12 mouse cellular contexts compared by ENCODE assay signal in genomic region chr15:79202575-79202974, GRCm38 (mm10). TPM values are rescaled to one million over a fixed set of nuclear protein-coding genes. Genes with fewer than 3 reads are reported as not detected.
DNase-seq lines count a peak whose midpoint lies in the region; ATAC-seq and TF ChIP-seq lines count a peak whose summit lies in the region.
"Had no signal": no experiment of that assay in that cellular context is flagged by ENCODE, and none has a peak within 500 bp of the region (broad histone marks: within the 10 kb centered on the region; RNA-seq: fewer than 3 reads in every experiment).

No protein-coding gene starts in this region.

- peaks cover 15% of the 10 kb centered on the region; the same call in 1 of the 2 replicates for H3K4me1 ChIP-seq in embryonic facial prominence, embryonic 14.5 days (ENCODE audit: control insufficient read depth, insufficient read depth, low read length)
- 0 out of 2 replicates have a peak, but pooled peaks cover 3% of the 10 kb centered on the region for H3K4me1 ChIP-seq in hindbrain, embryonic 16.5 days (ENCODE audit: control insufficient read depth, insufficient read depth, low read depth, low read length)

- peak; percentile 51; the same call in 1 of the 2 replicates for ATAC-seq in embryonic facial prominence, embryonic 14.5 days (ENCODE audit: low read depth)
- ATAC-seq in hindbrain, embryonic 16.5 days: peak; percentile 59

- no peak overlapping the region for H3K4me2 ChIP-seq in embryonic facial prominence, embryonic 14.5 days (ENCODE audit: low read depth, low read length)
- H3K4me2 ChIP-seq in hindbrain, embryonic 16.5 days (ENCODE audit: low read length): no peak overlapping the region
- H3K4me2 ChIP-seq in myocyte (ENCODE audit: low read depth): no peak overlapping the region

- H3K36me3 ChIP-seq in embryonic facial prominence, embryonic 14.5 days (ENCODE audit: control insufficient read depth, insufficient read depth, low read length): no peaks in the 10 kb centered on the region
- H3K36me3 ChIP-seq in hindbrain, embryonic 16.5 days (ENCODE audit: control insufficient read depth, insufficient read depth, low read length): no peaks in the 10 kb centered on the region
- H3K36me3 ChIP-seq in myocyte (ENCODE audit: control insufficient read depth, insufficient read depth): no peaks in the 10 kb centered on the region

- no peaks in the 10 kb centered on the region for H3K27me3 ChIP-seq in embryonic facial prominence, embryonic 14.5 days (replicated peaks; ENCODE audit: control insufficient read depth, insufficient read depth, low read length)
- H3K27me3 ChIP-seq in hindbrain, embryonic 16.5 days (replicated peaks; ENCODE audit: control insufficient read depth, insufficient read depth, low read length): no peaks in the 10 kb centered on the region
- H3K27me3 ChIP-seq in myocyte (ENCODE audit: control insufficient read depth, insufficient read depth, insufficient read length): peaks cover 52% of the 10 kb centered on the region

- peak overlapping the region; percentile 20; the same call in 1 of the 2 replicates for H3K9ac ChIP-seq in embryonic facial prominence, embryonic 14.5 days (ENCODE audit: low read depth, low read length)
- no peak overlapping the region; the same call in 1 of the 2 replicates for H3K9ac ChIP-seq in hindbrain, embryonic 16.5 days (ENCODE audit: low read depth, low read length)

- H3ac ChIP-seq in myocyte (ENCODE audit: control insufficient read depth, insufficient read length): no peak overlapping the region

- 35% methylated on average over 10 of the region's 10 CpGs for WGBS in embryonic facial prominence, embryonic 14.5 days
- 34% methylated on average over 10 of the region's 10 CpGs for WGBS in hindbrain, embryonic 16.5 days

- DNase-seq in layer of hippocampus, adult 9-11 months: peak; percentile 31
- DNase-seq in layer of hippocampus, adult 18-20 months (ENCODE audit: low spot score in 2 of 2): no peak
- DNase-seq in embryonic facial prominence, embryonic 14.5 days (ENCODE audit: low spot score): peak; percentile 59
- no peak for DNase-seq in cerebellum, postnatal 4 days (ENCODE audit: low spot score in 2 of 2)
- DNase-seq in embryo, embryonic 10.5 days (ENCODE audit: low spot score): no peak
- no peak for DNase-seq in thymus, adult 18-20 months
- DNase-seq: kidney, adult 18-20 months; lung, postnatal 4 days had no signal

- no peaks in the 10 kb centered on the region for H3K79me2 ChIP-seq in myocyte (ENCODE audit: control insufficient read depth, insufficient read depth)

- no peaks in the 10 kb centered on the region for H3K9me3 ChIP-seq in embryonic facial prominence, embryonic 14.5 days (ENCODE audit: control insufficient read depth, low read length)
- H3K9me3 ChIP-seq in hindbrain, embryonic 16.5 days (ENCODE audit: control insufficient read depth, low read length): no peaks in the 10 kb centered on the region

- no peak overlapping the region for H3K4me3 ChIP-seq in embryonic facial prominence, embryonic 14.5 days (ENCODE audit: low read depth, low read length)
- H3K4me3 ChIP-seq in hindbrain, embryonic 16.5 days (ENCODE audit: low read length): no peak overlapping the region
- H3K4me3 ChIP-seq in myocyte: no peak overlapping the region

- no peak for TF ChIP-seq POLR2A in myocyte (IDR thresholded peaks at IDR 0.05; ENCODE audit: insufficient read length, low read depth)

- peak overlapping the region; percentile 58 for H3K27ac ChIP-seq in embryonic facial prominence, embryonic 14.5 days (replicated peaks; ENCODE audit: low read depth, low read length)
- no peak overlapping the region for H3K27ac ChIP-seq in hindbrain, embryonic 16.5 days (ENCODE audit: low read depth, low read length)

TF ChIP-seq in myocyte, 11 proteins besides CTCF, POLR2A, EP300 and RAD21:
- TF ChIP-seq USF1 (IDR thresholded peaks at IDR 0.05; ENCODE audit: low read depth): no peak
- TF ChIP-seq REST (IDR thresholded peaks at IDR 0.05; ENCODE audit: insufficient read depth, insufficient read length): no peak
- TF ChIP-seq TCF3 (IDR thresholded peaks at IDR 0.05; ENCODE audit: insufficient read length, low read depth): no peak
- no peak for TF ChIP-seq E2F4 (IDR thresholded peaks at IDR 0.05; ENCODE audit: insufficient read depth)
- TF ChIP-seq SRF (IDR thresholded peaks at IDR 0.05; ENCODE audit: control insufficient read depth, insufficient read length, low read depth): no peak
- peak in 2 of 3 experiments; percentile 19 to 32 for TF ChIP-seq MYOD1 (IDR thresholded peaks at IDR 0.05; ENCODE audit: control insufficient read depth in 1 of 3, insufficient read length in 2 of 3, low read depth in 2 of 3)

RNA-seq across cellular contexts. Expression of gene Pick1, which starts 26.4 kb away (rescaled TPM):
- total RNA-seq in layer of hippocampus, adult 18-20 months (2021): 10 to 100 TPM; 44.4 to 46.4 TPM
- polyA plus RNA-seq in embryonic facial prominence, embryonic 14.5 days (2014; fragmentation: Nextera tagmentation; extraction: Ambion mirVana): 18.1 and 21.3 TPM in 2 replicates
- 99.1 and 100.0 TPM in 2 replicates for polyA plus RNA-seq in hindbrain, embryonic 16.5 days (2015; fragmentation: Nextera tagmentation; extraction: Ambion mirVana)
- polyA plus RNA-seq in myocyte (2012; fragmentation: generic; extraction: Trizol): 26.0 TPM

RNA-seq across cellular contexts. Expression of gene Gm49486, which starts 26.6 kb away (rescaled TPM):
- under 1 TPM in 1 of 2 experiments, not detected in 1; 0.28 TPM for total RNA-seq in layer of hippocampus, adult 18-20 months (2021)
- 1.1 TPM in 2 replicates for polyA plus RNA-seq in embryonic facial prominence, embryonic 14.5 days (2014; fragmentation: Nextera tagmentation; extraction: Ambion mirVana)
- polyA plus RNA-seq in hindbrain, embryonic 16.5 days (2015; fragmentation: Nextera tagmentation; extraction: Ambion mirVana): 0.87 and 1.1 TPM in 2 replicates
- polyA plus RNA-seq in myocyte (2012; fragmentation: generic; extraction: Trizol): 0.05 TPM

RNA-seq across cellular contexts. Expression of gene Sox10, which starts 37.5 kb away (rescaled TPM):
- 10 to 100 TPM; 32.0 to 35.9 TPM for total RNA-seq in layer of hippocampus, adult 18-20 months (2021)
- 16.2 and 17.7 TPM in 2 replicates for polyA plus RNA-seq in embryonic facial prominence, embryonic 14.5 days (2014; fragmentation: Nextera tagmentation; extraction: Ambion mirVana)
- polyA plus RNA-seq in hindbrain, embryonic 16.5 days (2015; fragmentation: Nextera tagmentation; extraction: Ambion mirVana): 9.0 and 9.5 TPM in 2 replicates
- not detected for polyA plus RNA-seq in myocyte (2012; fragmentation: generic; extraction: Trizol)
- total RNA-seq: granulocyte monocyte progenitor cell, adult 5-6 weeks had no signal

RNA-seq across cellular contexts. Expression of gene Slc16a8, which starts 52.0 kb away (rescaled TPM):
- total RNA-seq in layer of hippocampus, adult 18-20 months (2021): under 1 TPM; 0.18 to 0.25 TPM
- 0.28 and 0.29 TPM in 2 replicates for polyA plus RNA-seq in embryonic facial prominence, embryonic 14.5 days (2014; fragmentation: Nextera tagmentation; extraction: Ambion mirVana)
- 1.4 and 2.0 TPM in 2 replicates for polyA plus RNA-seq in hindbrain, embryonic 16.5 days (2015; fragmentation: Nextera tagmentation; extraction: Ambion mirVana)
- 0.25 TPM for polyA plus RNA-seq in myocyte (2012; fragmentation: generic; extraction: Trizol)
- total RNA-seq: granulocyte monocyte progenitor cell, adult 5-6 weeks; left cerebral cortex, postnatal 14 days had no signal

Comparison
In these comparisons a context has a peak if more than half of its experiments do, and no peak if none do; other contexts are left out.
1. DNase-seq: peak in layer of hippocampus, adult 9-11 months (single experiment) and embryonic facial prominence, embryonic 14.5 days (single experiment); none in layer of hippocampus, adult 18-20 months (0 of 2), cerebellum, postnatal 4 days (0 of 2), embryo, embryonic 10.5 days (single experiment) and thymus, adult 18-20 months (0 of 2).